Mouse (Mus musculus) MEL-GATA-1-ER (cell line): Measurements from ENCODE around the gene Kcnq1.

Source experiments
- DNase-seq: peaks from one replicate; pipeline ENCODE4 v3.0.0-alpha.2; 2012; ENCODE audit warnings: low read depth; ENCODE audit errors: extremely low read depth

The Kcnq1 gene

GRCm38 (mm10) chr7:143408615-143409021 is 302.5 kb downstream of the Kcnq1 start:
- DNase-seq, result no peak

GRCm38 (mm10) chr7:143412606-143413005 is 306.4 kb downstream of the Kcnq1 start:
- DNase-seq, result no peak

GRCm38 (mm10) chr7:143415070-143415469 is 308.9 kb downstream of the Kcnq1 start:
- no peak for DNase-seq

GRCm38 (mm10) chr7:143416406-143416805 is 310.2 kb downstream of the Kcnq1 start:
- DNase-seq, result no peak

- no peak for DNase-seq
These were observed 311.7 kb downstream of the Kcnq1 start for GRCm38 (mm10) chr7:143417875-143418274.

GRCm38 (mm10) chr7:143419585-143420160 is 313.5 kb downstream of the Kcnq1 start:
- DNase-seq, result no peak

- DNase-seq, result no peak
These were observed 322.1 kb downstream of the Kcnq1 start for GRCm38 (mm10) chr7:143428142-143428813.

GRCm38 (mm10) chr7:143428814-143429499 is 322.8 kb downstream of the Kcnq1 start:
- DNase-seq, result no peak

- no peak for DNase-seq
These were observed 326.5 kb downstream of the Kcnq1 start for GRCm38 (mm10) chr7:143432631-143433030.

- no peak for DNase-seq
These were observed 327.2 kb downstream of the Kcnq1 start for GRCm38 (mm10) chr7:143433331-143433730.

GRCm38 (mm10) chr7:143437231-143437893 is 331.2 kb downstream of the Kcnq1 start:
- no peak for DNase-seq

- no peak for DNase-seq
These were observed 331.9 kb downstream of the Kcnq1 start for GRCm38 (mm10) chr7:143437894-143438581.

- DNase-seq, result no peak
These were observed 332.8 kb downstream of the Kcnq1 start for GRCm38 (mm10) chr7:143438965-143439364.

- no peak for DNase-seq
These were observed 338.4 kb downstream of the Kcnq1 start for GRCm38 (mm10) chr7:143444580-143444954.

GRCm38 (mm10) chr7:143444955-143445648 is 338.9 kb downstream of the Kcnq1 start:
- no peak for DNase-seq

- no peak for DNase-seq
These were observed 339.7 kb downstream of the Kcnq1 start for GRCm38 (mm10) chr7:143445651-143446460.

- no peak for DNase-seq
These were observed 341.0 kb downstream of the Kcnq1 start for GRCm38 (mm10) chr7:143447130-143447529.

- no peak for DNase-seq
These were observed 352.8 kb downstream of the Kcnq1 start for GRCm38 (mm10) chr7:143458963-143459331.

GRCm38 (mm10) chr7:143459332-143460211 is 353.4 kb downstream of the Kcnq1 start:
- no peak for DNase-seq
